Mouse (Mus musculus) neural tube, embryonic 11.5 days (tissue): Measurements from ENCODE around the gene Tesk2. TPM values are rescaled to one million over a fixed set of nuclear protein-coding genes. Genes with fewer than 3 reads are reported as not detected.
"Not testable (repeated sequence)": the region's sequence is repeated elsewhere in the genome, so short reads cannot be mapped to it uniquely, and the experiment has no call there.

Source experiments
- ATAC-seq: fragments of 200-750 bp; cut with Nextera tagmentation; 2 replicates; pipeline ENCODE4 v1.8.0; 2017; ENCODE audit warnings: moderate number of reproducible peaks, mild to moderate bottlenecking, moderate TSS enrichment, moderate library complexity; ENCODE audit not compliant: insufficient read depth, low FRiP score, low TSS enrichment
- DNase-seq: peaks from one replicate; pipeline ENCODE4 v3.0.0-alpha.2; 2015; ENCODE audit warnings: low spot score
- H3K27ac ChIP-seq: fragments of 300-500 bp; sonication (generic); 2 replicates; pipeline ENCODE4 v1.5.1; 2014; ENCODE audit warnings: low read depth, mild to moderate bottlenecking, low read length
- H3K27me3 ChIP-seq: fragments of 300-500 bp; sonication (generic); 2 replicates; pipeline ENCODE4 v1.6.1; 2014; ENCODE audit warnings: mild to moderate bottlenecking, low read length, mixed read lengths; ENCODE audit not compliant: control insufficient read depth, insufficient read depth
- H3K36me3 ChIP-seq: fragments of 300-500 bp; sonication (generic); 2 replicates; pipeline ENCODE4 v1.6.1; 2014; ENCODE audit warnings: mild to moderate bottlenecking, low read length, moderate library complexity, mixed read lengths; ENCODE audit not compliant: control insufficient read depth, insufficient read depth
- H3K4me1 ChIP-seq: fragments of 300-500 bp; sonication (generic); 2 replicates; pipeline ENCODE4 v1.6.1; 2014; ENCODE audit warnings: low read length, mixed read lengths; ENCODE audit not compliant: control insufficient read depth, insufficient read depth
- H3K4me2 ChIP-seq: fragments of 300-500 bp; sonication (generic); 2 replicates; pipeline ENCODE4 v1.6.1; 2014; ENCODE audit warnings: low read depth, mild to moderate bottlenecking, moderate library complexity
- H3K4me3 ChIP-seq: fragments of 300-500 bp; sonication (generic); 2 replicates; pipeline ENCODE4 v1.5.1; 2014; ENCODE audit warnings: low read depth, low read length
- H3K9ac ChIP-seq: fragments of 300-500 bp; sonication (generic); 2 replicates; pipeline ENCODE4 v1.6.1; 2014; ENCODE audit warnings: mild to moderate bottlenecking, low read length
- H3K9me3 ChIP-seq: fragments of 300-500 bp; sonication (generic); 2 replicates; pipeline ENCODE4 v1.6.1; 2016; ENCODE audit warnings: low read length; ENCODE audit not compliant: control insufficient read depth
- WGBS: fragments of 180-500 bp; shearing (Covaris S2); extraction: QIAGEN DNeasy Blood & Tissue Kit; methylation state at CpG from one replicate; pipeline ENCODE4 v1.1.7; 2014; 5-methylcytosine and 5-hydroxymethylcytosine counted together
- polyA plus RNA-seq: library from polyadenylated mRNA; unstranded; fragments of >200 nt; fragmentation: Nextera tagmentation; extraction: Ambion mirVana; gene quantifications from 2 replicates; pipeline ENCODE4 v1.2.1, GENCODE M21; 2014

Tesk2 gene
- polyA plus RNA-seq, 1 experiment from 2014 or later: 9.8 TPM

- Histone ChIP-seq H3K36me3 (no peaks in the 10 kb centered on the region), H3K27ac (no peak overlapping the region), H3K9ac (no peak overlapping the region), H3K4me1 (no peaks in the 10 kb centered on the region), H3K4me2 (no peak overlapping the region), H3K9me3 (no peaks in the 10 kb centered on the region), H3K27me3 (no peaks in the 10 kb centered on the region), H3K4me3 (no peak overlapping the region)
- WGBS: 28% methylated on average over 2 of the region's 2 CpGs
- no peak for ATAC-seq
- DNase-seq: no peak
These were observed 118.3 kb downstream of the Tesk2 start for GRCm38 (mm10) chr4:116838999-116839398.

- whole genome bisulfite sequencing: 43% methylated on average over 20 of the region's 29 CpGs
- not testable (repeated sequence) for H3K4me2 ChIP-seq, ATAC-seq, DNase-seq, H3K9ac ChIP-seq, H3K27ac ChIP-seq, H3K9me3 ChIP-seq, H3K36me3 ChIP-seq, H3K4me1 ChIP-seq, H3K4me3 ChIP-seq, H3K27me3 ChIP-seq
These were observed 119.3 kb downstream of the Tesk2 start for GRCm38 (mm10) chr4:116840096-116840495.

GRCm38 (mm10) chr4:116840841-116841240 is 120.1 kb downstream of the Tesk2 start:
- Histone ChIP-seq H3K4me2 (no peak overlapping the region), H3K9me3 (no peaks in the 10 kb centered on the region), H3K4me3 (no peak overlapping the region), H3K9ac (no peak overlapping the region), H3K36me3 (no peaks in the 10 kb centered on the region), H3K27ac (no peak overlapping the region), H3K4me1 (no peaks in the 10 kb centered on the region), H3K27me3 (no peaks in the 10 kb centered on the region)
- DNase-seq (no peak), ATAC-seq (no peak)
- 85% methylated on average over 6 of the region's 6 CpGs for WGBS

- Histone ChIP-seq H3K27ac (no peak overlapping the region), H3K9me3 (no peaks in the 10 kb centered on the region), H3K4me3 (no peak overlapping the region), H3K27me3 (no peaks in the 10 kb centered on the region), H3K36me3 (no peaks in the 10 kb centered on the region), H3K4me2 (no peak overlapping the region), H3K4me1 (no peaks in the 10 kb centered on the region), H3K9ac (no peak overlapping the region)
- no peak for DNase-seq
- ATAC-seq: no peak
- 94% methylated on average over 3 of the region's 3 CpGs for WGBS
These were observed 123.6 kb downstream of the Tesk2 start for GRCm38 (mm10) chr4:116844324-116844723.

GRCm38 (mm10) chr4:116849901-116850300 is 129.2 kb downstream of the Tesk2 start:
- H3K4me2 ChIP-seq: no peak overlapping the region
- H3K36me3 ChIP-seq: no peaks in the 10 kb centered on the region
- no peak for DNase-seq
- H3K4me1 ChIP-seq: 0 out of 2 replicates have a peak, but pooled peaks cover 2% of the 10 kb centered on the region
- no peaks in the 10 kb centered on the region for H3K9me3 ChIP-seq
- no peak overlapping the region for H3K9ac ChIP-seq
- no peak overlapping the region for H3K27ac ChIP-seq
- no peaks in the 10 kb centered on the region for H3K27me3 ChIP-seq
- 82% methylated on average over 3 of the region's 3 CpGs for WGBS
- ATAC-seq: no peak
- no peak overlapping the region for H3K4me3 ChIP-seq

- Histone ChIP-seq H3K4me2 (no peak overlapping the region), H3K9me3 (no peaks in the 10 kb centered on the region), H3K4me3 (no peak overlapping the region), H3K27ac (no peak overlapping the region), H3K27me3 (no peaks in the 10 kb centered on the region), H3K36me3 (no peaks in the 10 kb centered on the region), H3K4me1 (0 out of 2 replicates have a peak, but pooled peaks cover 2% of the 10 kb centered on the region), H3K9ac (no peak overlapping the region)
- DNase-seq (no peak), ATAC-seq (no peak; the same call in 1 of the 2 replicates)
- WGBS: 8% methylated on average over 2 of the region's 2 CpGs
These were observed 133.5 kb downstream of the Tesk2 start for GRCm38 (mm10) chr4:116854286-116854685.

Other genes starting within 250 kb of the Tesk2 start
- 4.7 and 4.9 TPM in 2 replicates for gene Ipp, start 213.4 kb upstream of the Tesk2 start, polyA plus RNA-seq
- 34.0 and 36.9 TPM in 2 replicates for gene Tmem69, start 165.0 kb upstream of the Tesk2 start, polyA plus RNA-seq
- gene Gpbp1l1, start 163.3 kb upstream of the Tesk2 start, polyA plus RNA-seq: 31.5 and 33.7 TPM in 2 replicates
- gene Ccdc17, start 124.3 kb upstream of the Tesk2 start, polyA plus RNA-seq: 2.3 and 2.4 TPM in 2 replicates
- gene Nasp, start 93.0 kb upstream of the Tesk2 start, polyA plus RNA-seq: 256 and 265 TPM in 2 replicates
- gene Akr1a1, start 69.3 kb upstream of the Tesk2 start, polyA plus RNA-seq: 614 and 619 TPM in 2 replicates
- 902 and 917 TPM in 2 replicates for gene Prdx1, start 35.4 kb upstream of the Tesk2 start, polyA plus RNA-seq
- 17.6 and 25.1 TPM in 2 replicates for gene Mmachc, start 12.5 kb upstream of the Tesk2 start, polyA plus RNA-seq
- gene Ccdc163, start 12.4 kb upstream of the Tesk2 start, polyA plus RNA-seq: 23.8 and 31.4 TPM in 2 replicates
- 34.8 and 36.1 TPM in 2 replicates for gene Toe1, start 86.7 kb downstream of the Tesk2 start, polyA plus RNA-seq
- gene Mutyh, start 86.8 kb downstream of the Tesk2 start, polyA plus RNA-seq: 15.5 and 17.4 TPM in 2 replicates
- gene Hpdl, start 100.8 kb downstream of the Tesk2 start, polyA plus RNA-seq: 1.2 and 1.3 TPM in 2 replicates
- gene Zswim5, start 156.4 kb downstream of the Tesk2 start, polyA plus RNA-seq: 11.1 and 13.6 TPM in 2 replicates